Mouse (Mus musculus): ENCODE measurements around the gene Nrip3. TPM values are rescaled to one million over a fixed set of nuclear protein-coding genes. Genes with fewer than 3 reads are reported as not detected.

Gene Nrip3
- polyA plus RNA-seq, 1 experiment = 1.1 TPM

GRCm38 (mm10) chr7:109768699-109769383 is 13.0 kb downstream of the Nrip3 start:
- 42% methylated on average over 2 of the region's 2 CpGs for WGBS
- no peaks in the 10 kb centered on the region for H3K4me1 ChIP-seq (ENCODE audit: control insufficient read depth, insufficient read depth, insufficient read length, low read length)
- H3K36me3 ChIP-seq (ENCODE audit: control insufficient read depth, insufficient read depth, low read length) = no peaks in the 10 kb centered on the region
- H3K27ac ChIP-seq (ENCODE audit: insufficient read depth, low read depth, low read length) = no peak overlapping the region
- TF ChIP-seq CTCF (IDR thresholded peaks at IDR 0.05; ENCODE audit: extremely low read depth, insufficient read length, insufficient replicate concordance, low read depth, low read length) (no peak), POLR2A (IDR thresholded peaks at IDR 0.05; ENCODE audit: low read depth, low read length) (no peak)
- H3K27me3 ChIP-seq (ENCODE audit: control insufficient read depth, insufficient read depth, low read length) = no peaks in the 10 kb centered on the region
- no peak overlapping the region for H3K4me3 ChIP-seq (ENCODE audit: low read depth, low read length)

- Histone ChIP-seq H3K4me1 (ENCODE audit: control insufficient read depth, insufficient read depth, insufficient read length, low read length) (no peaks in the 10 kb centered on the region), H3K27ac (ENCODE audit: insufficient read depth, low read depth, low read length) (no peak overlapping the region), H3K36me3 (ENCODE audit: control insufficient read depth, insufficient read depth, low read length) (no peaks in the 10 kb centered on the region), H3K4me3 (ENCODE audit: low read depth, low read length) (no peak overlapping the region), H3K27me3 (ENCODE audit: control insufficient read depth, insufficient read depth, low read length) (no peaks in the 10 kb centered on the region)
- 79% methylated on average over 7 of the region's 7 CpGs for WGBS
- TF ChIP-seq POLR2A (IDR thresholded peaks at IDR 0.05; ENCODE audit: low read depth, low read length) (no peak), CTCF (IDR thresholded peaks at IDR 0.05; ENCODE audit: extremely low read depth, insufficient read length, insufficient replicate concordance, low read depth, low read length) (no peak)
Measured at GRCm38 (mm10) chr7:109767575-109768350, 14.1 kb downstream of the Nrip3 start.

GRCm38 (mm10) chr7:109764009-109764408 is 17.8 kb downstream of the Nrip3 start:
- no peak for TF ChIP-seq POLR2A (IDR thresholded peaks at IDR 0.05; ENCODE audit: low read depth, low read length)
- no peak for TF ChIP-seq CTCF (IDR thresholded peaks at IDR 0.05; ENCODE audit: extremely low read depth, insufficient read length, insufficient replicate concordance, low read depth, low read length)
- H3K4me3 ChIP-seq (ENCODE audit: low read depth, low read length) = no peak overlapping the region
- 73% methylated on average over 2 of the region's 2 CpGs for WGBS
- H3K4me1 ChIP-seq (ENCODE audit: control insufficient read depth, insufficient read depth, insufficient read length, low read length) = no peaks in the 10 kb centered on the region
- H3K36me3 ChIP-seq (ENCODE audit: control insufficient read depth, insufficient read depth, low read length) = no peaks in the 10 kb centered on the region
- no peaks in the 10 kb centered on the region for H3K27me3 ChIP-seq (ENCODE audit: control insufficient read depth, insufficient read depth, low read length)
- H3K27ac ChIP-seq (ENCODE audit: insufficient read depth, low read depth, low read length) = no peak overlapping the region

- no peaks in the 10 kb centered on the region for H3K36me3 ChIP-seq (ENCODE audit: control insufficient read depth, insufficient read depth, low read length)
- no peak for TF ChIP-seq CTCF (IDR thresholded peaks at IDR 0.05; ENCODE audit: extremely low read depth, insufficient read length, insufficient replicate concordance, low read depth, low read length)
- TF ChIP-seq POLR2A (IDR thresholded peaks at IDR 0.05; ENCODE audit: low read depth, low read length) = no peak
- H3K27me3 ChIP-seq (ENCODE audit: control insufficient read depth, insufficient read depth, low read length) = no peaks in the 10 kb centered on the region
- H3K4me3 ChIP-seq (ENCODE audit: low read depth, low read length) = no peak overlapping the region
- H3K27ac ChIP-seq (ENCODE audit: insufficient read depth, low read depth, low read length) = no peak overlapping the region
- no peaks in the 10 kb centered on the region for H3K4me1 ChIP-seq (ENCODE audit: control insufficient read depth, insufficient read depth, insufficient read length, low read length)
- WGBS = 43% methylated on average over 3 of the region's 3 CpGs
Measured at GRCm38 (mm10) chr7:109756291-109756690, 25.5 kb downstream of the Nrip3 start.

GRCm38 (mm10) chr7:109754034-109754433 is 27.8 kb downstream of the Nrip3 start:
- 91% methylated on average over 8 of the region's 8 CpGs for WGBS
- Histone ChIP-seq H3K36me3 (ENCODE audit: control insufficient read depth, insufficient read depth, low read length) (peaks cover 2% of the 10 kb centered on the region; the same call in 1 of the 2 replicates), H3K27me3 (ENCODE audit: control insufficient read depth, insufficient read depth, low read length) (no peaks in the 10 kb centered on the region), H3K27ac (ENCODE audit: insufficient read depth, low read depth, low read length) (no peak overlapping the region), H3K4me3 (ENCODE audit: low read depth, low read length) (no peak overlapping the region), H3K4me1 (ENCODE audit: control insufficient read depth, insufficient read depth, insufficient read length, low read length) (peaks cover 3% of the 10 kb centered on the region; the same call in 1 of the 2 replicates)
- TF ChIP-seq POLR2A (IDR thresholded peaks at IDR 0.05; ENCODE audit: low read depth, low read length) (no peak), CTCF (IDR thresholded peaks at IDR 0.05; ENCODE audit: extremely low read depth, insufficient read length, insufficient replicate concordance, low read depth, low read length) (no peak)

- peaks cover 7% of the 10 kb centered on the region; the same call in 1 of the 2 replicates for H3K36me3 ChIP-seq (ENCODE audit: control insufficient read depth, insufficient read depth, low read length)
- under 1% methylated on average over 74 of the region's 74 CpGs for WGBS
- peaks cover 3% of the 10 kb centered on the region; the same call in 1 of the 2 replicates for H3K4me1 ChIP-seq (ENCODE audit: control insufficient read depth, insufficient read depth, insufficient read length, low read length)
- no peaks in the 10 kb centered on the region for H3K27me3 ChIP-seq (ENCODE audit: control insufficient read depth, insufficient read depth, low read length)
- peak within 1 kb of the TSS; percentile 98 for H3K4me3 ChIP-seq (ENCODE audit: low read depth, low read length)
- TF ChIP-seq POLR2A (IDR thresholded peaks at IDR 0.05; ENCODE audit: low read depth, low read length) (peak; percentile 63), CTCF (IDR thresholded peaks at IDR 0.05; ENCODE audit: extremely low read depth, insufficient read length, insufficient replicate concordance, low read depth, low read length) (no peak)
- peak within 1 kb of the TSS; percentile 86 for H3K27ac ChIP-seq (ENCODE audit: insufficient read depth, low read depth, low read length)
Measured at GRCm38 (mm10) chr7:109752008-109752925, 29.6 kb downstream of the Nrip3 start, which contains the start of gene Tmem9b. Gene Tmem9b (minus strand): TSS chr7:109752875.
